Mouse (Mus musculus) embryonic facial prominence, embryonic 13.5 days (tissue): ENCODE results near the gene Rexo1. TPM values are rescaled to one million over a fixed set of nuclear protein-coding genes. Genes with fewer than 3 reads are reported as not detected.

Experiments used
- ATAC-seq: fragments of 200-750 bp; cut with Nextera tagmentation; 2 replicates; pipeline ENCODE4 v1.8.0; 2017; ENCODE audit warnings: low read depth; ENCODE audit not compliant: insufficient number of reproducible peaks, insufficient read depth, low FRiP score, low TSS enrichment
- H3K27ac ChIP-seq: fragments of 300-500 bp; sonication (generic); 2 replicates; pipeline ENCODE4 v1.5.1; 2015; ENCODE audit warnings: moderate library complexity, mild to moderate bottlenecking, inconsistent platforms
- H3K27me3 ChIP-seq: fragments of 300-500 bp; sonication (generic); 2 replicates; pipeline ENCODE4 v1.6.1; 2015; ENCODE audit warnings: mild to moderate bottlenecking, inconsistent platforms
- H3K36me3 ChIP-seq: fragments of 300-500 bp; sonication (generic); 2 replicates; pipeline ENCODE4 v1.6.1; 2015; ENCODE audit warnings: mild to moderate bottlenecking, inconsistent platforms
- H3K4me1 ChIP-seq: fragments of 300-500 bp; sonication (generic); 2 replicates; pipeline ENCODE4 v1.6.1; 2015; ENCODE audit warnings: inconsistent platforms
- H3K4me2 ChIP-seq: fragments of 300-500 bp; sonication (generic); 2 replicates; pipeline ENCODE4 v1.6.1; 2015; ENCODE audit warnings: moderate library complexity, mild to moderate bottlenecking, inconsistent platforms
- H3K4me3 ChIP-seq: fragments of 300-500 bp; sonication (generic); 2 replicates; pipeline ENCODE4 v1.5.1; 2015; ENCODE audit warnings: mild to moderate bottlenecking, inconsistent platforms
- H3K9ac ChIP-seq: fragments of 300-500 bp; sonication (generic); 2 replicates; pipeline ENCODE4 v1.6.1; 2015; ENCODE audit warnings: mild to moderate bottlenecking, inconsistent platforms
- H3K9me3 ChIP-seq: fragments of 300-500 bp; sonication (generic); 2 replicates; pipeline ENCODE4 v1.6.1; 2016; ENCODE audit warnings: inconsistent platforms
- WGBS: fragments of 180-500 bp; shearing (Covaris S2); methylation state at CpG from one replicate; pipeline ENCODE4 v1.1.7; 2015; ENCODE audit warnings: mixed read lengths; 5-methylcytosine and 5-hydroxymethylcytosine counted together
- polyA plus RNA-seq: library from polyadenylated mRNA; unstranded; fragments of >200 nt; fragmentation: Nextera tagmentation; extraction: Ambion mirVana; gene quantifications from 2 replicates; pipeline ENCODE4 v1.2.1, GENCODE M21; 2015

Gene Rexo1
- polyA plus RNA-seq, 1 experiment from 2014 or later = 31.3 TPM

DNA sequence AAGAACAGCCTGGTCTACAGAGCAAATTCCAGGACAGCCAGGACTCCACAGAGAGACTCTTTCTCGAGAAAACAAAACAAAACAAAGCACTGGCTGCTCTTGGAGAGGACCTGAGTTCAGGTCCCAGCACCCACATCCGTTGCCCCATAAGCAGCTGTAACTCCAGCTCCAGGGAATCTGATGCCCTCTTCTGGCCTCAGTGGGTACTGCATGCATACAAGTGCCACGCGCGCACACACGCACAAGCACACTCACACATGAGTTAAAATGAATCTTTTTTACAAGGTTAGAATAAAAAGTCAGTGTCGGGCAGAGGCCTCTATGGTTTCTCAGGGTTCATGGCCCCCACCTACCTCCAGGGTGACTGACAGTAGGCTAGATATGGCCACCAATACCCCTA is 38.1 kb downstream of the Rexo1 start:
- Histone ChIP-seq H3K4me3 (no peak overlapping the region), H3K4me2 (no peak overlapping the region), H3K27me3 (no peaks in the 10 kb centered on the region; the same call in 1 of the 2 replicates), H3K9me3 (no peaks in the 10 kb centered on the region), H3K4me1 (no peaks in the 10 kb centered on the region), H3K36me3 (no peaks in the 10 kb centered on the region), H3K27ac (no peak overlapping the region), H3K9ac (no peak overlapping the region)
- ATAC-seq = no peak
- WGBS = 90% methylated on average over 7 of the region's 7 CpGs

DNA sequence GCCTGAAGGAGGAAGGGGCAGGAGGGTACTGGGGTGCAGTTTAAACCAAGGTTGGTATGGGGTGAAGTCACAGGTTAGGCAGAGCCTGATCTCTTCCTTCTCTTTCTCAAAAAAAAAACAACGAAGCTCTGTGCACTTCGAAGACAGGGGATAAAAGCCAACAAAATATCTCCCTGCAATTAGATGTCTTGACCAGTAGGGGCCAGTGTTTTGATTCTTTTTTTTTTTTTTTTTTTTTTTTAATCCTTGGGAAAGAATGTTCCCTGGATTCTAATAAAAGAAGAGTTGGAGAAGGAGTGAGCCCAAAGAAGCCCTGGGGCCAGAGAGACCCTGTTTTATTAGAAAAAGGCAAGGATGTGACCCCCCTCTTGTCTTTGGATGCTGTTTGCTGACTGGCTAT is 42.1 kb downstream of the Rexo1 start:
- H3K9me3 ChIP-seq = no peaks in the 10 kb centered on the region
- H3K4me1 ChIP-seq = no peaks in the 10 kb centered on the region
- H3K4me3 ChIP-seq = no peak overlapping the region
- H3K4me2 ChIP-seq = no peak overlapping the region
- WGBS = 76% methylated on average over 2 of the region's 2 CpGs
- H3K36me3 ChIP-seq = no peaks in the 10 kb centered on the region
- no peak overlapping the region for H3K27ac ChIP-seq
- no peak for ATAC-seq
- H3K9ac ChIP-seq = no peak overlapping the region
- peaks cover 18% of the 10 kb centered on the region for H3K27me3 ChIP-seq

DNA sequence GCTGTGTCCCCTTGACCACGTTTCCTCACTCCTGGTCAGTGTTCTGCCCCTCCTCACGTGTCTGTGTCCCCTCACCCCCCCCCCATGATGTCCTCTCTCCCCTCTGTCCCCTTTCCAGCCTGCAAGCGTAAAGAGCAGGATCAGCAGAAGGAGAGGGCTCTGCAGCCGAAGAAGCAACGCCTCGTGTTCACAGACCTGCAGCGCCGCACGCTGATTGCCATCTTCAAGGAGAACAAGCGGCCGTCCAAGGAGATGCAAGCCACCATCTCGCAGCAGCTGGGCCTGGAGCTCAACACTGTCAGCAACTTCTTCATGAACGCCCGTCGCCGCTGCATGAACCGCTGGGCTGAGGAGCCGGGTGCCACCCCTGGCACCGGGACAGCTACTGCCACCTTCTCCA is 47.6 kb downstream of the Rexo1 start:
- peak overlapping the region; percentile 22 for H3K4me3 ChIP-seq
- ATAC-seq = no peak
- no peak overlapping the region for H3K27ac ChIP-seq
- 6% methylated on average over 19 of the region's 19 CpGs for WGBS
- H3K36me3 ChIP-seq = no peaks in the 10 kb centered on the region
- no peaks in the 10 kb centered on the region for H3K9me3 ChIP-seq
- peak overlapping the region; percentile 60 for H3K9ac ChIP-seq
- H3K27me3 ChIP-seq = peaks cover 65% of the 10 kb centered on the region
- peak overlapping the region; percentile 48 for H3K4me2 ChIP-seq
- peaks cover 16% of the 10 kb centered on the region for H3K4me1 ChIP-seq

DNA sequence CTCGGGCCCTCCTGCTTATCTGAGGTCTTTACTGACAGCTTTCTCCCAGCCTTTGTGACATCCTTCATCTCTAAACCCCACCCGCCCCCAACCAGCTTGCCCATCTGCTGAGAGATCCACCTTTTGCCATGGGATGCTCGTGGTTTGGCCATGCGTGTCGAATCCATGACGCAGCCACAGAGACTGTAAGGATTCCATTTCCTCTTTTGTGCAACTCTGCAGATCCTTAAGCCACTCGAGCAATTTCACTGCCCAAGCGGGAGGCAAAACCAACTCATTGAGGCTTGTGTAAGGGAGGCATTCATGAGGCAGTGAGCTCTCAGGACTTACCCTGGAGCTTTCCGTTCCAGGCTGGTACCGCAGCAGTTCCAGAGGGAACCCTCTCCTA is 51.1 kb downstream of the Rexo1 start:
- H3K4me1 ChIP-seq = peaks cover 18% of the 10 kb centered on the region
- H3K9me3 ChIP-seq = no peaks in the 10 kb centered on the region
- H3K27me3 ChIP-seq = peaks cover 86% of the 10 kb centered on the region
- 34% methylated on average over 10 of the region's 10 CpGs for WGBS
- no peak overlapping the region for H3K27ac ChIP-seq
- H3K36me3 ChIP-seq = no peaks in the 10 kb centered on the region
- no peak overlapping the region for H3K4me3 ChIP-seq
- ATAC-seq = no peak
- H3K9ac ChIP-seq = 0 out of 2 replicates have a peak overlapping the region, but pooled peaks have one; percentile 55
- H3K4me2 ChIP-seq = peak overlapping the region; percentile 60; the same call in 1 of the 2 replicates

DNA sequence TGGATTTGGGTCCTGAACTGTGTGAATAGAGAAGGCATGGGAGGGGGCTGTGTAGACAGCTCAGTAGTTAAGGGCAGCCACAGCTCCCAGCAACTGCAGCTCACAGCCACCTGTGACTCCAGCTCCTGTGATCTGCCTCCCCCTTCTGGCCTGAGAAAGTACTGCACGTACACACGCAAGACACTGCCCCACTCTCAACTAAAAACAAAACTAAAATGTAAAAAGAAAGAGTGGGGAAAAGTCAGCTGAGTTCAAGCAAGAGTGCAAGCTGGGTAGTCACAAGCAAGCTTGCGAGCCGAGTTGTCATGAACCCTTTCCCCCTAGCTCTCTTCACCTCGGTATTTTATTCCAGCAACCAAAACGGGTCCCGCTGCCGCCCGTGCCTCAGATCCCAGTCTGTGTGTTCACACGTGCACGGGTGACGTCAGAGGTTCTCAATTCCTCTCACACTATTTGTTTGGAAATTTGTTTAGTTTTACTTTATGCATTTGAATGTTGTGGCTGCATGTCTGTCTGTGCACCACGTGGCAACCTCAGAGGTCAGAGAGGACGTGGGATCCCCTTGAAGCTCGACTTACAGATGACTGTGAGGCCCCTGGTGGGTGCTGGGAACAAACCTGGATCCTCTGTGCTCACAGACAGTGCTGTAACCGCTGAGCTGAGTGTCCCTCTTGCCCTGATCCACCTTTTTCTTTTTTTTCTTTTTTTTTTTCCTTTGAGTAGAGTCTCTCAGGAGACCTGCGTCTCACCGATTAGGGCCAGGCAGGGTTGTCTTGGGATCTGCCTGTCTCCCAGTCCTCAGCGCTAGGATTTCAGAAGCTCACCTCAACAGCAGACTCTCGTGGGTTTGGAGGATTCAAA is 51.7 kb downstream of the Rexo1 start:
- Histone ChIP-seq H3K27ac (no peak overlapping the region), H3K4me3 (peak overlapping the region; percentile 37), H3K4me1 (peaks cover 18% of the 10 kb centered on the region), H3K9me3 (no peaks in the 10 kb centered on the region), H3K27me3 (peaks cover 86% of the 10 kb centered on the region), H3K4me2 (peak overlapping the region; percentile 60), H3K9ac (peak overlapping the region; percentile 55; the same call in 1 of the 2 replicates), H3K36me3 (no peaks in the 10 kb centered on the region)
- 8% methylated on average over 20 of the region's 20 CpGs for WGBS
- no peak for ATAC-seq

DNA sequence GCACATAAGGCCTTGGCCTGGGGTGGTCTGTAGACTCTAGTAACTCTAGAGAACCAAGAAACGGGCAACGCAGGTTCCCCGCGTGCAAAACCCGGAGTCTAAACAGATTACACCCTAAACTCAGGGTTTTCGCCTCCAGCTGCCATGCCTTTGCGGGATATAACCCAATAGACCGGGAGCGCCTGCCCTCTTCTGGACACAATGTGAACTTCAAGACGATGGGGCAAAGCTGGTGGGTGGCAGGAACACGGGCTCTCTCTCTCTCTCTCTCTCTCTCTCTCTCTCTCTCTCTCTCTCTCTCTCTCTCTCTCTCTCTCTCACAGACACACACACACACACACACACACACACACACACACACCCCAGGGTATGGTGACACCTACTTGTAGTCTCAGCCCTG is 55.1 kb downstream of the Rexo1 start:
- peaks cover 85% of the 10 kb centered on the region for H3K27me3 ChIP-seq
- H3K4me1 ChIP-seq = peaks cover 20% of the 10 kb centered on the region
- H3K4me2 ChIP-seq = no peak overlapping the region
- no peak for ATAC-seq
- no peak overlapping the region for H3K27ac ChIP-seq
- H3K36me3 ChIP-seq = no peaks in the 10 kb centered on the region
- no peak overlapping the region for H3K4me3 ChIP-seq
- under 1% methylated on average over 11 of the region's 11 CpGs for WGBS
- H3K9me3 ChIP-seq = no peaks in the 10 kb centered on the region
- H3K9ac ChIP-seq = no peak overlapping the region

DNA sequence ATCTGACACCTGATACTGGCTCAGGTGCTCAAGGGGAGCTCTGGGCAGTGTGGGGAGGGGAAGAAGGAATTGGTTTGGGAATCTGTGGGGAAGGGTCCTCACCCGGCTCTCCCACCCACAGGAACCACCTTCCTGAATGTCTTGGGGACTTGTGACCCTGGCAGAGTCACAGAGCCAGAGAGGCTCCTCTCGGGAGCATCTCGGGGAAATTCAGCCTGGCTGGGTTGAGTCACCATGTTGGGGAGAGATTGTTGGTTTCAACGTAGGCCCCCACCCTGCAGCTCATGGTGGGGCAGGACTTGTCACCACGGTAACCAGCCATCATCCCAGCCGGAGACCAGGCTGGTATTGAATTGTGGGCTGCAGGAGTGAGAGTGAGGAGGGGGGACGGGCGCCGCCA is 56.6 kb downstream of the Rexo1 start:
- H3K27ac ChIP-seq = no peak overlapping the region
- no peak overlapping the region for H3K4me2 ChIP-seq
- H3K9me3 ChIP-seq = no peaks in the 10 kb centered on the region
- no peaks in the 10 kb centered on the region for H3K36me3 ChIP-seq
- H3K27me3 ChIP-seq = peaks cover 87% of the 10 kb centered on the region
- no peak overlapping the region for H3K9ac ChIP-seq
- ATAC-seq = no peak
- H3K4me1 ChIP-seq = peaks cover 13% of the 10 kb centered on the region
- no peak overlapping the region for H3K4me3 ChIP-seq
- under 1% methylated on average over 9 of the region's 9 CpGs for WGBS

DNA sequence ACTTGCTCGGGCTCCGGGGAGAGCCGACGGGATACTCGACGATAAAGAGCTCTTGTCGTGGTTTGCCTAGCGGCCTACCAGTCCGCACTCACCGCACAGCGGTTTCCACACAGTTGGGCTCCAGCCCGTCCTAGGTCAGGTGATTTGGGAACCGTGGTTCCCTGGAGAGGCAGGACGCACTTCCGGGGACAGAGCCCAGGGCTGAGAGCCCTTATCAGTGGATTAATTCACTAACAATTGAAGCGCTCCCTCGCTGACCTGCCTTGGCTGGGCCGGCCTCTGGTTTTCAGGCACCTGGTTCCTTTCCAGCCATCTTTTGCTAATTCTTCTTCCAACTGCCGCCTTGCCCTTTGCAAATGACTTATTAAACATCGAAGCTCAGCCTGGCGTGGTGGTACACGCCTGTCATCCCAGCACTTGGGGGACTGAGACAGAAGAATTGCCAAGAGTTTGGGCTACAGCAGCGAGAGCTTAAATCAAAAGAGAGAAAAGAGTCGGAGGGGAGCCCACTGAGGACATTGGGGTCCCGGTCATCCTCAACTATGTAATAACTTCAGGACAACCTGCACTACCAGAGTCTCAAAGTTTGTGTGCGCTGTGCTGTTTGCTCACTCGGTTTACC is 57.6 kb downstream of the Rexo1 start:
- Histone ChIP-seq H3K4me2 (no peak overlapping the region), H3K36me3 (no peaks in the 10 kb centered on the region), H3K9ac (no peak overlapping the region), H3K9me3 (no peaks in the 10 kb centered on the region), H3K4me1 (peaks cover 11% of the 10 kb centered on the region), H3K4me3 (no peak overlapping the region), H3K27ac (no peak overlapping the region), H3K27me3 (peaks cover 91% of the 10 kb centered on the region)
- WGBS = under 1% methylated on average over 27 of the region's 27 CpGs
- ATAC-seq = no peak

DNA sequence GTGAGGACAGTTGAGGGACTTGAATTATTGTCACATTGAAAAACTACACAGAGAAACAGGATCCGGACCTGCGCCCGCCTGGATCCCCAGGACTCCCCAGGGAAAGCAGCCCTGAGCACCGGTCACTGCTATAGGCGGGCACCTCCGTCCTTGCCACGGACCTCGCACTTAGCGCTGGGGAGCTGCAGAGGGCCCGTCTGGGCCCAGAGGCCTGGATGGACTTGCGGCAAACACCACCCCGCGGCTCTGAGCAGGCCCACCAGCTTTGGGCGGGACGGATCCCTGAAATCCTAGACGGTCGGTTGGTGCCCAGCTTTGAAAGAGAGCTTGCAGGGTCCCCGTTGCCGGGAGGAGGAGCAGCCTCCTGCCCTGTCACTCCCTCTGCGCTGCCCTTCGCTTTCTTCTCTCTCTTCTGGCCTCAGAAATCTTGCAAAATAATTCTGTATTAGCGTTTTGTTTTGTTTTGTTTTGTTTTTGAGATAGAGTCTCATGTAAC is 58.5 kb downstream of the Rexo1 start:
- no peak overlapping the region for H3K27ac ChIP-seq
- H3K36me3 ChIP-seq = no peaks in the 10 kb centered on the region
- H3K4me1 ChIP-seq = peaks cover 11% of the 10 kb centered on the region
- H3K27me3 ChIP-seq = peaks cover 94% of the 10 kb centered on the region
- no peaks in the 10 kb centered on the region for H3K9me3 ChIP-seq
- 0 out of 2 replicates have a peak overlapping the region, but pooled peaks have one; percentile 4 for H3K4me3 ChIP-seq
- WGBS = 1% methylated on average over 22 of the region's 22 CpGs
- H3K4me2 ChIP-seq = no peak overlapping the region
- ATAC-seq = no peak
- H3K9ac ChIP-seq = 0 out of 2 replicates have a peak overlapping the region, but pooled peaks have one; percentile 36

DNA sequence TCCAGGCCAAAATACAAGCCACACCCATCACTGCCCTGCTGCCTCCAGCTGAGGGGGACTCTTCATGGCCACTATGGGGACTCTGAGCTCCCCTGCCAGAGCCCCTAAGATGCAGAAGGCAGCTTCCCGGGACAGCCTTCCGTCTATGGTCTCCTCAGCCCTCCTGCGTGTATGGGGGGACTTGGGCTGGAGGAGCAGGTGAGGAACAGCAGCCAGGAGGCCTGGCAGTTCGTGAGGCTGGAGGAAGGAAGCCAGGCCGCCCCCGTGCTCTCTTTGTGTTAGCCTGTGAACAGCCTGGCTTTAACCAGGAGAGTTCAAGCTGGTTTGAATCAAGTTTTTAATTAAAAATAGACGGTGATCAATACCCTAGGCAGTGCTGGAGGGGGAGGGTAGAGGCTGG is 59.1 kb downstream of the Rexo1 start:
- WGBS = under 1% methylated on average over 7 of the region's 7 CpGs

DNA sequence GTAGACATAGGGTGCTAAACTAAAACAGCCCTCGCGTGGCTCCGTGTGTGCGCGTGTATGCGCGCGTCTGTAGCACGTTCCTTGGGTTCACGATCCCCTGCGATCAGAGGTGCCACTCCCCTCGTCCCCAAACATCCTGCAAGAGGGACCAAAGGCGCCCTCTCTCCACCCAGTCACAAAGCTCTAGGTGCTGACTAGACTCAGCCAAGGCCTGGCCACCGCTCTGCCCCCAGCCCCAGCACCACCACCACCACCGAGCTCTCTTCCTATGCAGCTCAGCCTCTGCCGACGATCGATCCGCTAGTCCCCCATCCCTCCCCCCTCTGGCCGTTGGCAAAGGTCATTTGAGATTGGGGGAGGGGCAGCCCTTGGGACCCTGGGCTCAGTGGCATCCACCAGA is 64.9 kb downstream of the Rexo1 start:
- no peak overlapping the region for H3K27ac ChIP-seq
- H3K4me2 ChIP-seq = 0 out of 2 replicates have a peak overlapping the region, but pooled peaks have one; percentile 90
- no peak overlapping the region for H3K9ac ChIP-seq
- peak overlapping the region; percentile 50; the same call in 1 of the 2 replicates for H3K4me3 ChIP-seq
- H3K36me3 ChIP-seq = no peaks in the 10 kb centered on the region
- peaks cover 100% of the 10 kb centered on the region for H3K27me3 ChIP-seq
- peaks cover 28% of the 10 kb centered on the region for H3K4me1 ChIP-seq
- H3K9me3 ChIP-seq = no peaks in the 10 kb centered on the region
- 1% methylated on average over 20 of the region's 20 CpGs for WGBS
- no peak for ATAC-seq

More for the DNA sequence above, 59.1 kb downstream of the Rexo1 start:
- Histone ChIP-seq H3K27ac (no peak overlapping the region), H3K4me3 (no peak overlapping the region), H3K27me3 (peaks cover 94% of the 10 kb centered on the region), H3K9me3 (no peaks in the 10 kb centered on the region), H3K4me1 (peaks cover 11% of the 10 kb centered on the region), H3K36me3 (no peaks in the 10 kb centered on the region), H3K9ac (0 out of 2 replicates have a peak overlapping the region, but pooled peaks have one; percentile 32), H3K4me2 (no peak overlapping the region)
- ATAC-seq = no peak
